Mouse (Mus musculus): ENCODE measurements around the gene Kdm4a. TPM values are rescaled to one million over a fixed set of nuclear protein-coding genes. Genes with fewer than 3 reads are reported as not detected.

Gene Kdm4a
- polyA plus RNA-seq, 1 experiment, result 71.9 TPM

DNA sequence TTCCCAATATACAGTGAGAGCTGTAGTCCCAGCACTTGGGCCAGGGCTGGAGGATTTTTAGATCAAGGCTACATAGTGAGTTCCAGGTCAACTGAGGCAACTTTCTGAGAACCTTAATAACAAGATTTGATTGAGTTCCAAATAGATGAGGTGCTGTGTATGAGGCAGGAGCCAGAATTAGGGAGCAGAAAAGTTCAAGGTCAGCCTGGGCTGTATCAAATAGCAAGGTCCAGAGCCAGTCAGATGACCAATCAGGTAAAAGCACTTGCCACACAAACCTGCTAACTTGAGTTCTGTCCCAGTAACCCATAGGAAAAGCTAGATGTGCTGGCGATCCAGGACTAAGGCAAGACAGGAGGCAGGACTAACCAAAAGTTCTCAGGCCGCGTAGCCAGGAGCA is 22.2 kb downstream of the Kdm4a start:
- TF ChIP-seq CTCF (IDR thresholded peaks at IDR 0.05; ENCODE audit: borderline replicate concordance, insufficient read depth, low read length), result no peak
- no peak for TF ChIP-seq POLR2A (IDR thresholded peaks at IDR 0.05; ENCODE audit: low read depth, low read length)
- no peak overlapping the region for H3K4me3 ChIP-seq (ENCODE audit: insufficient read depth, low read length)
- no peak overlapping the region for H3K27ac ChIP-seq (ENCODE audit: insufficient read depth, low read length)
- H3K4me1 ChIP-seq (ENCODE audit: control insufficient read depth, insufficient read depth, low read length), result no peaks in the 10 kb centered on the region

GRCm38 (mm10) chr4:118156559-118156958 is 23.3 kb downstream of the Kdm4a start:
- TF ChIP-seq POLR2A (IDR thresholded peaks at IDR 0.05; ENCODE audit: low read depth, low read length) (no peak), CTCF (IDR thresholded peaks at IDR 0.05; ENCODE audit: borderline replicate concordance, insufficient read depth, low read length) (no peak)
- H3K27ac ChIP-seq (ENCODE audit: insufficient read depth, low read length), result no peak overlapping the region
- no peaks in the 10 kb centered on the region for H3K4me1 ChIP-seq (ENCODE audit: control insufficient read depth, insufficient read depth, low read length)
- no peak overlapping the region for H3K4me3 ChIP-seq (ENCODE audit: insufficient read depth, low read length)

DNA sequence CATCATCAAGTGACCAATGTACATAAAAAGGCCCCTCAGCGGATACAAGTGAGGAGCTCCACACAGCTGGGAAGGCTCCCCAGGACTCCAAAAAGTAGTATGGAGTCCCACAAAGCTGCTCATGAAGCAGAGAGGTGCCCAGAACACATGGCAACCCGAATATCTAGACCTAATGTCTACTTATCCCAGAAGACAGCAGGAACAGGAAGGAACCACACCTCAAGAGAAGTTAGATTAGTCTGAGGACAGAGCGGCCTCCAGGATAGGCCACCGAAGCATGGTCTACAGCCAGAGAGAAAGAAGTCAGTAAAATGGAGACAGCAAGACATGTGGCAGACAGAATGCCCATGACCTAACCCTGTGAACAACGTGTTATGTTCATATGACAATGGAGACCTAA is 25.0 kb downstream of the Kdm4a start:
- H3K4me3 ChIP-seq (ENCODE audit: insufficient read depth, low read length), result no peak overlapping the region
- TF ChIP-seq POLR2A (IDR thresholded peaks at IDR 0.05; ENCODE audit: low read depth, low read length), result no peak
- no peaks in the 10 kb centered on the region for H3K4me1 ChIP-seq (ENCODE audit: control insufficient read depth, insufficient read depth, low read length)
- H3K27ac ChIP-seq (ENCODE audit: insufficient read depth, low read length), result no peak overlapping the region

DNA sequence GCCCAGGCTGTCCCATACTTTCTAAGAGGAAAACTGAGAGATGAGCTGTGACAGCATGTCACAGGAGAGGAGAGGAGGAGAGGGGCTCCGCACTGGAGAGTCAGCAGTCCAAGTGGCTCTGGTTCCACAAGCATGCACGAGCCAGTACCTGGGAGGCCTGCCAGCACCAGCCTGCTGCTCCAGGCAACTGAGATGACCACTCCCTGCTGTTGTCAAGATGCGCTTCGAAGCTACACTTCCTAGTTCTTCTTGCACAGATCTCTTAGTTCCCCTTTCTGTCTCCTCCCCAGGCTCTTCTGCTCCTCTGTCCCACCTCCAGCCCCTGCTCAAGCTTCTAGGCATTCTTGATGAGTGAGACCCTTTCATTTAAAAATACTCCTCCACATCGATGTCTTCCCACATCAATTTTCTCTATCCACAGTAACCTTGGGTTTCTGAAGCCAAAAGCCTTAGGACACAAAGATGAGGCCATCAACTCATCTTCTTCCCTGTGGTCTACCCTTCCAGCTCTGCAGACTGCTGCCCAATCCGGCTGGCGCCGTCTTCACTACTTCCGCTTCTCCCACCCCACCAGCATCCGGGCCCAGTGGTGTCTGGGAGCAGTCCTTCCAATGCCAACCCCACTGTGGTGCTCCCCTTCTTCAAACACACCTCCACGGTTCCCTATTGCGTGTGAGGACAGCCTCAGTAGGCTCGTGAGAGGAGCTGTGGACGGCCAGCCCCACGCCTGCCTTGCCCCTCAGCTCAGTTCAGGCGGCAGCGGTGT is 27.6 kb downstream of the Kdm4a start:
- no peak overlapping the region for H3K27ac ChIP-seq (ENCODE audit: insufficient read depth, low read length)
- H3K4me3 ChIP-seq (ENCODE audit: insufficient read depth, low read length), result no peak overlapping the region
- TF ChIP-seq POLR2A (IDR thresholded peaks at IDR 0.05; ENCODE audit: low read depth, low read length) (no peak), CTCF (IDR thresholded peaks at IDR 0.05; ENCODE audit: borderline replicate concordance, insufficient read depth, low read length) (no peak)
- no peaks in the 10 kb centered on the region for H3K4me1 ChIP-seq (ENCODE audit: control insufficient read depth, insufficient read depth, low read length)

- no peak for TF ChIP-seq POLR2A (IDR thresholded peaks at IDR 0.05; ENCODE audit: low read depth, low read length)
- no peak for TF ChIP-seq CTCF (IDR thresholded peaks at IDR 0.05; ENCODE audit: borderline replicate concordance, insufficient read depth, low read length)
- Histone ChIP-seq H3K4me3 (ENCODE audit: insufficient read depth, low read length) (no peak overlapping the region), H3K4me1 (ENCODE audit: control insufficient read depth, insufficient read depth, low read length) (no peaks in the 10 kb centered on the region), H3K27ac (ENCODE audit: insufficient read depth, low read length) (no peak overlapping the region)
These were observed 29.0 kb downstream of the Kdm4a start for GRCm38 (mm10) chr4:118150804-118151203.

- Histone ChIP-seq H3K27ac (ENCODE audit: insufficient read depth, low read length) (no peak overlapping the region), H3K4me3 (ENCODE audit: insufficient read depth, low read length) (no peak overlapping the region), H3K4me1 (ENCODE audit: control insufficient read depth, insufficient read depth, low read length) (no peaks in the 10 kb centered on the region)
- TF ChIP-seq CTCF (IDR thresholded peaks at IDR 0.05; ENCODE audit: borderline replicate concordance, insufficient read depth, low read length), result no peak
These were observed 29.7 kb downstream of the Kdm4a start for GRCm38 (mm10) chr4:118149956-118150680.

GRCm38 (mm10) chr4:118149055-118149576 is 30.7 kb downstream of the Kdm4a start:
- no peak for TF ChIP-seq POLR2A (IDR thresholded peaks at IDR 0.05; ENCODE audit: low read depth, low read length)
- TF ChIP-seq CTCF (IDR thresholded peaks at IDR 0.05; ENCODE audit: borderline replicate concordance, insufficient read depth, low read length), result no peak
- Histone ChIP-seq H3K4me3 (ENCODE audit: insufficient read depth, low read length) (no peak overlapping the region), H3K27ac (ENCODE audit: insufficient read depth, low read length) (no peak overlapping the region), H3K4me1 (ENCODE audit: control insufficient read depth, insufficient read depth, low read length) (no peaks in the 10 kb centered on the region)

- no peak for TF ChIP-seq POLR2A (IDR thresholded peaks at IDR 0.05; ENCODE audit: low read depth, low read length)
- no peak for TF ChIP-seq CTCF (IDR thresholded peaks at IDR 0.05; ENCODE audit: borderline replicate concordance, insufficient read depth, low read length)
These were observed 31.5 kb downstream of the Kdm4a start for GRCm38 (mm10) chr4:118148317-118148687.

DNA sequence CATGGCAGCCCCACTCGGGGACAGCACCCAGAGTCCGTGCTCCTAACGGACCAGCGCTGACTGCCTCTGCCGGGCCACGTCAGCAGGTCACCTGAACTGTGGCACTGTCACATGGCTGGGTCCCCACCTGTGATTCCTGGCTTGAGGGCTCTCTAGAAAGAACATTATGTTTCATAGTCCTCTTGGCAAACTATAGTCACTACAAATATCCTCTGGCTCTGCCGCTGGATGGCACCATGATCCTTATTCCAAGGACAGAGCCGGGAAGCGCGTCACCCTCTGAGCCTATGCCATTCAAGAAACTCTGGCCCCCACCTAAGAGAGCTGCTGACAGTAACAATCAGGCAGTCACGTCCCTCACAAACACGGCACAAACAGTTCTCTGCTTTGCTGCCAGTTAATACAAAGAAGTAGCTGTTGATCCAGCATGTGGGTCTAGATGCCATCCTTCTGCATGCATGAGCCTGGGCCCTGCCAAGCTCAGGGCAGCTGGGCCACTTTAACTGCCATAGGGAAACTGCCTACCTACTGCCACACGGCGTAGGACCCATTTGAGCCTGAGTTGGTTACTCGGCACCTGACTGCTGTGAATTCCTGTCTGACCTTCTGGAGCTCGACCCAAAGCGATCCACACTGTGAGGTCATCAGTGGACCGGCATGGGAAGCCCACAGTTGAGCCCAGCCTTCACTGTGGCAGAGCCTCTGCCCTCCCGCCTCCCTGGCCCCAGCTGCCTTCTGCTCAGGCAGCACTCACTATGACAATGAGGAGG is 32.1 kb downstream of the Kdm4a start:
- H3K4me3 ChIP-seq (ENCODE audit: insufficient read depth, low read length), result no peak overlapping the region
- no peak overlapping the region for H3K27ac ChIP-seq (ENCODE audit: insufficient read depth, low read length)
- no peak for TF ChIP-seq POLR2A (IDR thresholded peaks at IDR 0.05; ENCODE audit: low read depth, low read length)
- TF ChIP-seq CTCF (IDR thresholded peaks at IDR 0.05; ENCODE audit: borderline replicate concordance, insufficient read depth, low read length), result no peak
- H3K4me1 ChIP-seq (ENCODE audit: control insufficient read depth, insufficient read depth, low read length), result no peaks in the 10 kb centered on the region

More at GRCm38 (mm10) chr4:118148317-118148687, 31.5 kb downstream of the Kdm4a start:
- H3K4me3 ChIP-seq (ENCODE audit: insufficient read depth, low read length), result no peak overlapping the region
- no peaks in the 10 kb centered on the region for H3K4me1 ChIP-seq (ENCODE audit: control insufficient read depth, insufficient read depth, low read length)
- no peak overlapping the region for H3K27ac ChIP-seq (ENCODE audit: insufficient read depth, low read length)
